Mouse (Mus musculus): Measurements from ENCODE around the gene Slitrk3.

DNA sequence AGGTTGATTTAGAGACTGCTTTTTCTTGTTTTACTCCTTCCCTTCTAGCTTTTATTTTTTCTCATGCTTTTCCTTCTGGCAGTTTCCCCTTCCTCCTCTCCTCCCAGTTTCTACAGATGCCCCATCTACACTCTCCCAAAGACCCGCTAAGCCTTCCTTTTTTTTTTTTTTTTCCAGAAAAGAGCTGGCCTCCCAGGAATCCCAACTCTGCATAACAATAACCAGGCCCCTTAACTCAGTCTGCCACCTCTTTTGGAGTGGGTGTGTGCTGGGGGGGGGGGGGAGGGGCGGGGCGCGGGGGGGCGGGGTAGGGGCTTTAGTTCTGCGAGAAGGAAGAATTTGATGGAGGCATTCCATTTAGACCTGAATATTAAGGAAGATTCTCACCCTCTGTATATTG lies 51.6 kb downstream of the Slitrk3 start:
- no peak for TF ChIP-seq CTCF (IDR thresholded peaks at IDR 0.05; ENCODE audit: low read depth, low read length)
- no peak for TF ChIP-seq POLR2A (IDR thresholded peaks at IDR 0.05; ENCODE audit: insufficient read depth, low read length)

Data from ES-Bruce4 (cell line).